Mouse (Mus musculus): ENCODE data around the gene Trim21. TPM values are rescaled to one million over a fixed set of nuclear protein-coding genes. Genes with fewer than 3 reads are reported as not detected.

The Trim21 gene
- 49.0 TPM for total RNA-seq (2023)

GRCm38 (mm10) chr7:102564999-102565997, at the start of gene Trim21:
Gene Trim21 (minus strand): TSS chr7:102565486.

GRCm38 (mm10) chr7:102597378-102598031, 32.2 kb upstream of the Trim21 start, which contains the start of gene Olfr552:
Gene Olfr552 (plus strand): TSS chr7:102597770.

GRCm38 (mm10) chr7:102591786-102592185, 26.5 kb upstream of the Trim21 start, which contains the start of gene Olfr551:
Gene Olfr551 (minus strand): TSS chr7:102591886.

GRCm38 (mm10) chr7:102571142-102571541, 5.9 kb upstream of the Trim21 start, which contains the start of gene Olfr550:
Gene Olfr550 (plus strand): TSS chr7:102571442.

GRCm38 (mm10) chr7:102549570-102549969, 15.7 kb downstream of the Trim21 start, which contains the start of gene Olfr549:
Gene Olfr549 (plus strand): TSS chr7:102549870.

GRCm38 (mm10) chr7:102540596-102540995, 24.7 kb downstream of the Trim21 start, which contains the start of gene Olfr548-ps1:
Gene Olfr548-ps1 (plus strand): TSS chr7:102540896.

GRCm38 (mm10) chr7:102534449-102534848, 30.8 kb downstream of the Trim21 start, which contains the start of gene Olfr547:
Gene Olfr547 (plus strand): TSS chr7:102534749.

Other genes with a start within 250 kb of the Trim21 start
- 41.4 TPM for gene Rrm1, start 123.8 kb downstream of the Trim21 start, total RNA-seq (2023)
- not detected for gene Olfr543, start 83.8 kb downstream of the Trim21 start, total RNA-seq (2023)
- gene Olfr544, start 77.2 kb downstream of the Trim21 start, total RNA-seq (2023) = not detected
- gene Olfr545, start 65.9 kb downstream of the Trim21 start, total RNA-seq (2023) = not detected
- not detected for gene Olfr547, start 30.7 kb downstream of the Trim21 start, total RNA-seq (2023)
- gene Olfr548-ps1, start 24.6 kb downstream of the Trim21 start, total RNA-seq (2023) = not detected
- not detected for gene Olfr549, start 15.6 kb downstream of the Trim21 start, total RNA-seq (2023)
- not detected for gene Olfr550, start 6.0 kb upstream of the Trim21 start, total RNA-seq (2023)
- not detected for gene Olfr551, start 26.4 kb upstream of the Trim21 start, total RNA-seq (2023)
- not detected for gene Olfr552, start 32.3 kb upstream of the Trim21 start, total RNA-seq (2023)
- not detected for gene Olfr553, start 52.7 kb upstream of the Trim21 start, total RNA-seq (2023)
- gene Olfr554, start 72.9 kb upstream of the Trim21 start, total RNA-seq (2023) = not detected
- not detected for gene Olfr555, start 93.3 kb upstream of the Trim21 start, total RNA-seq (2023)
- not detected for gene Olfr556, start 99.4 kb upstream of the Trim21 start, total RNA-seq (2023)
- gene Trim68, start 121.8 kb upstream of the Trim21 start, total RNA-seq (2023) = 11.6 TPM
- gene Olfr557, start 130.4 kb upstream of the Trim21 start, total RNA-seq (2023) = not detected
- not detected for gene Olfr558, start 136.7 kb upstream of the Trim21 start, total RNA-seq (2023)
- not detected for gene Olfr33, start 153.6 kb upstream of the Trim21 start, total RNA-seq (2023)
- not detected for gene Olfr559, start 162.0 kb upstream of the Trim21 start, total RNA-seq (2023)
- not detected for gene Olfr560, start 193.9 kb upstream of the Trim21 start, total RNA-seq (2023)
- not detected for gene Olfr78, start 194.0 kb upstream of the Trim21 start, total RNA-seq (2023)
- not detected for gene Olfr561, start 205.7 kb upstream of the Trim21 start, total RNA-seq (2023)
- gene Olfr564, start 238.0 kb upstream of the Trim21 start, total RNA-seq (2023) = not detected